Mouse (Mus musculus) MN1 (cell line): Measurements from ENCODE around the gene Gm3402.
"Not testable (repeated sequence)": the region's sequence is repeated elsewhere in the genome, so short reads cannot be mapped to it uniquely, and the experiment has no call there.

Source experiments
- DNase-seq: peaks from one replicate; pipeline ENCODE4 v3.0.0-alpha.2; 2016; ENCODE audit warnings: low spot score

The Gm3402 gene

DNA sequence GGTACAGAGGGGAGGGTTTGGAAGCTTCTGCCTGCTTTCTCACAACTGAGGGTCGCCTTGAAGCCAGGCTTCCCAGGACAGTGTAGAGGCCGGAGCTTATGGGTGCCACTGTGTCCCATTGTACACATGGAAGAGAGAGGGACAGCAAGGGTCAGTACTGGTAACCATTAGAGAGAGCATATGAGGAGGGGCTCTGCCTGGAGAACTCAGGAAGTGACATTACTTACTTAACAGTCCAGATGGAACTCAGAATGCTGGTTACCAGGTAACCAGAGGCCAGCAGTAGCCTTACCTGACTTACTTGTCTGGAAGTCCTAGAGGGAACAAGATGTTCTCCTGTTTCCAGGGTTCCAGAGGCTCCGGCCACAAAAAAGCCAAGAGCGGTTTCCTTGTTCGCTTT, at the start of gene Gm3402:
TSS of gene Gm3402 (plus strand) at position 301 of the 400 bp plus-strand sequence.
- not testable (repeated sequence) for DNase-seq

DNA sequence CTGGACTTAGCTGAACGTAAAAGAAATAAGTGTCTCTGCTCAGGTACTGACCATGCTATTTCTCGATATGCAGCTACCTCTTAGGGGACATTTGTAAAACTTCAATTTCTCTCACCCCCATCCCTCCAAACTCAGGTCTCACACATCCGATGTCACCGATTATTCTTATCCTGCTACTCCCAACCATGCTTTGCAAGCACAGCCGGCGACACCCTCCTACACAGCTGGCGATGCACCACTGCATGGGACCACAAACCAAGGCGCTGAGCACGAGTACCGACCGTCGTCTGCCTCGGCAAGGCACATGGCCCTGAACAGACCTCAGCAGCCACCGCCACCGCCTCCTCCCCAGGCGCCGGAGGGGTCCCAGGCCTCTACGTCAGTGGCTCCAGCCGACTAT, 47.3 kb upstream of the Gm3402 start:
- DNase-seq: no peak

DNA sequence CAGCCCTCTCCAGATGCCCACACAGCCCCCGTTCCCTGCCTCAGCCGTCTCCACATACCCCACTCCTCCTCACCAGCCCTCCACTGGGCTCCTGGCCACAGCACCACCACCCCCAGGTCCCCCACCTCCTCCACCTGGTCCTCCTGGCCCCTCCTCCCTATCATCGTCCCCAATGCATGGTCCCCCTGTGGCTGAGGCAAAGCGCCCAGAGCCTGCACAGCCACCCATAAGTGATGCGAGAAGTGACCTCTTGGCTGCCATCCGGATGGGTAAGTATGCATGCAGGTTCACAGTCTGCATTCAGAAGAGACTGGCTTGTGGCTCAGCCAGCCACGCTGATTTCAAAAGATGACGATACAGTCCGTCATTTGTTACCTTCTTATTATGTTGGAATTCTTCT, 45.6 kb upstream of the Gm3402 start:
- no peak for DNase-seq

DNA sequence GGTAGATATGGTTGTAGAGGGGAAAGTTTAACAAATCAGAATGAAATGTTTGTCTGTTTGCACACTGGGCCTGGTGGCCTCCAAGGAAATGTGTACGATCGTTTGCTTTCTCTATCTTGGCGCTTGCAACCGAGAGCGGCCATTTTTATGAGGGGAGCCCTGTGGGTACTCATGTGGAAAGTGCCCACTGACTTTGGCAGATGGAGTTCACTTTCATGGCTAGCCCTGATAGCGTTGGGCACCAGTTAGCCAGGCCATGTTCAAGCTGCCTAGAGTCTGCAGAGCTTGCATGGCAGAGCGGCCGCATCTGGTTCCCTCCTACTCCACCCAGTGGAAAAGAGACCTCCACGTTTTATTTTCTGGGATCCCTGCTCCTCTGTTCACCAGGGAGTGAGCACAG, 43.1 kb upstream of the Gm3402 start:
- no peak for DNase-seq

DNA sequence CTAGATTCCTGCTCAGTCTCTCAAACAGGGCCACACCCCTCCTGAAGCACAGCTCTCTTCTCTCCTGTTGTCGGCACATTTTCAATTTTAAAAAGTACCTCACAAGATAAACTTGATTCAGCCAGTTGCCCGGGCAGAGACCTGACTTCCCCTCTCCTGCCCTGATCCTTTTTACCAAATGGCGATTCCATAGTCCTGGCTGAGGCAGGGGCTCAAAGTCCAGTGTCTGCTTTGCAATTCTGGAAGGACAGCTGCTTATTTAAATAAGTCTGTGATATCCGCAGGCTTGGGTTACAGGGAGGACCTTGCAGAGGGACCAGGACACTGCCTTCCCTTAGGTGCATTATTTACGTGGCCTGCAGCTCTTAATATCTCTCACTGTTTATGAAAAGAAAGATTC, 42.6 kb upstream of the Gm3402 start:
- DNase-seq: no peak

DNA sequence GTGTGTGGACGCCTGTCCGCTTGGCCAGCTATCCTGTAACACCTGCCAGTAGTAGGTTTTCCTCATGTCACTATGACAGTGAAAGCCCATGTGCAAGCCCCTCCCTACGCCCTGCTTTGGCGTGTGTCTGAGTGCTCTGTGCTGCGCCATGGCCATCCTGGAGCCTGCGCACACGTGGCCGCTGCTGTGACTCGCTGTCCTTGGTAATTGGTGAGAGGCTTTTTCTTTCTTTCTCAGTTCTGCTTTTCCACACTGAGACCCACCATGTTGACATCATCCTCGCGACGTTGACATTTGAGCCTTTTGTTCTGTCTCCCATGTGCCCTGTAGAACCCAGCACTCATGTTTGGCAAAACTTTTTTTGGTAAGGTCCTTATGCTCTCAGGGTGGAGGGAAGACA, 42.1 kb upstream of the Gm3402 start:
- no peak for DNase-seq

DNA sequence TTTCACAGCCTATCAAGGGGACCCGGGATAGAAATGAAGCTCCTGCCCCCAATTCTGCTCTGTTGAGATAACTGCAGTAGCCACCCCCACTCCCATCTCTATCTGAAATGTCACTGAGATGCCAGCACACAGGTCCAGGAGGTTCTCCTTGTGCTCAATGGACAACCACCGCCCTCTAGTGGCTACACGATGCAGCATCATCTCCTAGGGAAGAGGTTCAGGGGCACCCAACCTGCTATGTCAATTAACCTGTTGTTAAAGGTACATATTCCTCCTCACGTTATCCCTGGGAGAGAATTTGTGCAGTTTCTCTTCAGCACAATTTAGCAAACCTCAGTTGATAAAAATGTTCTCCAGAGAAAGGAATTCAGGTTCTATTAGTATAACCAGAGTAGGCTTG, 34.4 kb upstream of the Gm3402 start:
- not testable (repeated sequence) for DNase-seq

DNA sequence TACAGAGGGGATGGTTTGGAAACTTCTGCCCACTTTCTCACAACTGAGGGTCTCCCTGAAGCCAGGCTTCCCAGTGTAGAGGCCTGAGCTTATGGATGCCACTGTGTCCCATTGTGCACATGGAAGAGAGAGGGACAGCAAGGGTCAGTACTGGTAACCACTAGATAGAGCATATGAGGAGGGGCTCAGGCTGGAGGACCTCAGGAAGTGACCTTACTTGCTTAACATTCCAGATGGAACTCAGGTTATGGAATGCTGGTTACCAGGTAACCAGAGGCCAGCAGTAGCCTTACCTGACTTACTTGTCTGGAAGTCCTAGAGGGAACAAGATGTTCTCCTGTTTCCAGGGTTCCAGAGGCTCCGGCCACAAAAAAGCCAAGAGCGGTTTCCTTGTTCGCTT, 32.3 kb upstream of the Gm3402 start, which contains the start of gene Gm6408:
TSS of gene Gm6408 (plus strand) at position 301 of the 400 bp plus-strand sequence.
- not testable (repeated sequence) for DNase-seq

DNA sequence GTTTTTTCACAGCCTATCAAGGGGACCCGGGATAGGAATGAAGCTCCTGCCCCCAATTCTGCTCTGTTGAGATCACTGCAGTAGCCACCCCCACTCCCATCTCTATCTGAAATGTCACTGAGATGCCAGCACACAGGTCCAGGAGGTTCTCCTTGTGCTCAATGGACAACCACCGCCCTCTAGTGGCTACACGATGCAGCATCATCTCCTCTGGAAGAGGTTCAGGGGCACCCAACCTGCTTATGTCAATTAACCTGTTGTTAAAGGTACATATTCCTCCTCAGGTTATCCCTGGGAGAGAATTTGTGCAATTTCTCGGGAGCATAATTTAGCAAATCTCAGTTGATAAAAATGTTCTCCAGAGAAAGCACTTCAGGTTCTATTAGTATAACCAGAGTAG, 25.0 kb upstream of the Gm3402 start:
- not testable (repeated sequence) for DNase-seq

DNA sequence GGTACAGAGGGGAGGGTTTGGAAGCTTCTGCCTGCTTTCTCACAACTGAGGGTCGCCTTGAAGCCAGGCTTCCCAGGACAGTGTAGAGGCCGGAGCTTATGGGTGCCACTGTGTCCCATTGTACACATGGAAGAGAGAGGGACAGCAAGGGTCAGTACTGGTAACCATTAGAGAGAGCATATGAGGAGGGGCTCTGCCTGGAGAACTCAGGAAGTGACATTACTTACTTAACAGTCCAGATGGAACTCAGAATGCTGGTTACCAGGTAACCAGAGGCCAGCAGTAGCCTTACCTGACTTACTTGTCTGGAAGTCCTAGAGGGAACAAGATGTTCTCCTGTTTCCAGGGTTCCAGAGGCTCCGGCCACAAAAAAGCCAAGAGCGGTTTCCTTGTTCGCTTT, 22.9 kb upstream of the Gm3402 start, which contains the start of gene Gm6370:
TSS of gene Gm6370 (plus strand) at position 301 of the 400 bp plus-strand sequence.
- DNase-seq: not testable (repeated sequence)

DNA sequence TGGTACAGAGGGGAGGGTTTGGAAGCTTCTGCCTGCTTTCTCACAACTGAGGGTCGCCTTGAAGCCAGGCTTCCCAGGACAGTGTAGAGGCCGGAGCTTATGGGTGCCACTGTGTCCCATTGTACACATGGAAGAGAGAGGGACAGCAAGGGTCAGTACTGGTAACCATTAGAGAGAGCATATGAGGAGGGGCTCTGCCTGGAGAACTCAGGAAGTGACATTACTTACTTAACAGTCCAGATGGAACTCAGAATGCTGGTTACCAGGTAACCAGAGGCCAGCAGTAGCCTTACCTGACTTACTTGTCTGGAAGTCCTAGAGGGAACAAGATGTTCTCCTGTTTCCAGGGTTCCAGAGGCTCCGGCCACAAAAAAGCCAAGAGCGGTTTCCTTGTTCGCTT, 11.8 kb upstream of the Gm3402 start, which contains the start of gene 4930449I24Rik:
TSS of gene 4930449I24Rik (plus strand) at position 301 of the 400 bp plus-strand sequence.
- not testable (repeated sequence) for DNase-seq

DNA sequence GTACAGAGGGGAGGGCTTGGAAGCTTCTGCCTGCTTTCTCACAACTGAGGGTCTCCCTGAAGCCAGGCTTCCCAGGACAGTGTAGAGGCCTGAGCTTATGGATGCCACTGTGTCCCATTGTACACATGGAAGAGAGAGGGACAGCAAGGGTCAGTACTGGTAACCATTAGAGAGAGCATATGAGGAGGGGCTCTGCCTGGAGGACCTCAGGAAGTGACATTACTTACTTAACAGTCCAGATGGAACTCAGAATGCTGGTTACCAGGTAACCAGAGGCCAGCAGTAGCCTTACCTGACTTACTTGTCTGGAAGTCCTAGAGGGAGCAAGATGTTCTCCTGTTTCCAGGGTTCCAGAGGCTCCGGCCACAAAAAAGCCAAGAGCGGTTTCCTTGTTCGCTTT, 11.6 kb downstream of the Gm3402 start, which contains the start of gene Gm3404:
TSS of gene Gm3404 (plus strand) at position 301 of the 400 bp plus-strand sequence.
- DNase-seq: not testable (repeated sequence)

DNA sequence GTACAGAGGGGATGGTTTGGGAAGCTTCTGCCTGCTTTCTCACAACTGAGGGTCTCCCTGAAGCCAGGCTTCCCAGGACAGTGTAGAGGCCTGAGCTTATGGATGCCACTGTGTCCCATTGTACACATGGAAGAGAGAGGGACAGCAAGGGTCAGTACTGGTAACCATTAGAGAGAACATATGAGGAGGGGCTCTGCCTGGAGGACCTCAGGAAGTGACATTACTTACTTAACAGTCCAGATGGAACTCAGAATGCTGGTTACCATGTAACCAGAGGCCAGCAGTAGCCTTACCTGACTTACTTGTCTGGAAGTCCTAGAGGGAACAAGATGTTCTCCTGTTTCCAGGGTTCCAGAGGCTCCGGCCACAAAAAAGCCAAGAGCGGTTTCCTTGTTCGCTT, 23.4 kb downstream of the Gm3402 start, which contains the start of gene Gm3409:
TSS of gene Gm3409 (plus strand) at position 301 of the 400 bp plus-strand sequence.
- DNase-seq: not testable (repeated sequence)

DNA sequence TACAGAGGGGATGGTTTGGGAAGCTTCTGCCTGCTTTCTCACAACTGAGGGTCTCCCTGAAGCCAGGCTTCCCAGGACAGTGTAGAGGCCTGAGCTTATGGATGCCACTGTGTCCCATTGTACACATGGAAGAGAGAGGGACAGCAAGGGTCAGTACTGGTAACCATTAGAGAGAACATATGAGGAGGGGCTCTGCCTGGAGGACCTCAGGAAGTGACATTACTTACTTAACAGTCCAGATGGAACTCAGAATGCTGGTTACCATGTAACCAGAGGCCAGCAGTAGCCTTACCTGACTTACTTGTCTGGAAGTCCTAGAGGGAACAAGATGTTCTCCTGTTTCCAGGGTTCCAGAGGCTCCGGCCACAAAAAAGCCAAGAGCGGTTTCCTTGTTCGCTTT, 41.9 kb downstream of the Gm3402 start, which contains the start of gene Gm3415:
TSS of gene Gm3415 (plus strand) at position 301 of the 400 bp plus-strand sequence.
- not testable (repeated sequence) for DNase-seq

DNA sequence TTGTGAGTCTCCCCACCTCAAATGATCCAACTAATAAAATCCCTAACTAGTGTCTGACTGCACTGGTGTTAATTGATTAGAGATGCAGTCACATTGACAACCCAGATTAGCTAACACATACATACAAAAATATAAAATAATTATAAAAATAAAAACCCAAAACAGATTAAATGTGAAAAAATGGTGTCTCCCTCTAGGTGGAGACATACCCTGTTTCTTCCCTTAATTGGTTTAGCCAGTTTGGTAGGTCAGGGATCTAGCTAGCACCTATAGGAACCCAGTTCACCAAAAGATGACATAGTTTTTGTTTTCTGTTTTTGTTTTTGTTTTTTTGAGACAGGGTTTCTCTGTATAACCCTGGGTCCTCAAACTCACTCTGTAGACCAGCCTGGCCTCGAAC, 50.3 kb downstream of the Gm3402 start:
- DNase-seq: no peak
